Mouse (Mus musculus): ENCODE data around the gene Rccd1. TPM values are rescaled to one million over a fixed set of nuclear protein-coding genes. Genes with fewer than 3 reads are reported as not detected.

The Rccd1 gene
- total and polyA plus RNA-seq, 2 experiments from 2014 or later, result 3.1 to 7.6 TPM

DNA sequence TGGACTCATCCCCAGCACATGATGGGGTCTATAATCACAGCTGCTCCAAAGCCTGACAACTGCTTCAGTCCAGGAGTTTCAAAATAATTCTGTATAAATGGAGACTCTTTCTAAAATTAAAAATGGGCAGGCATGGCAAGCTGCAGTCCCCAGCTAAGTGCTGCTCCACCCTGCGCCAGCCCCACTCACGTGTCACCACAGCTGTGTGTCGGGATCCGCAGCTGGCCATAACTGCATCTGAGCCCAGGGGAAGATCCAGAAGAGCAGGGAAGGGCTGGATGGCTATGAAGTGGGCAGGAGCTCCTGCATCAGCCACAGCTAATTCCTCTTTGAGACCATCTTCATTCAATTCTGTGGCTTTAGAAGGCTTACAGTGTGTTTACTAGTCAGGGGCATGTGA is 5.6 kb downstream of the Rccd1 start:
- H3K36me3 ChIP-seq (replicated peaks; ENCODE audit: control insufficient read depth, insufficient read depth, low read length), result peaks cover 38% of the 10 kb centered on the region
- H3K9ac ChIP-seq (replicated peaks; ENCODE audit: low read depth, low read length), result no peak overlapping the region
- H3K27me3 ChIP-seq (ENCODE audit: control insufficient read depth, insufficient read depth, low read length), result no peaks in the 10 kb centered on the region
- H3K27ac ChIP-seq (ENCODE audit: low read depth), result no peak overlapping the region
- TF ChIP-seq CTCF (IDR thresholded peaks at IDR 0.05; ENCODE audit: low read depth) (no peak), EP300 (IDR thresholded peaks at IDR 0.05; ENCODE audit: low read depth) (no peak)
- H3K4me2 ChIP-seq (ENCODE audit: low read depth, low read length), result no peak overlapping the region
- no peak overlapping the region for H3K4me3 ChIP-seq (ENCODE audit: low read depth, low read length)
- ATAC-seq (ENCODE audit: insufficient read depth, low read depth), result no peak
- no peak for DNase-seq (ENCODE audit: low spot score)
- peaks cover 13% of the 10 kb centered on the region for H3K4me1 ChIP-seq (ENCODE audit: control insufficient read depth, insufficient read depth)
- WGBS, result 78% methylated on average over 4 of the region's 4 CpGs
- no peaks in the 10 kb centered on the region for H3K9me3 ChIP-seq (replicated peaks; ENCODE audit: control insufficient read depth, low read length)

- 71% methylated on average over 1 of the region's 1 CpGs for WGBS
- peaks cover 49% of the 10 kb centered on the region for H3K36me3 ChIP-seq (replicated peaks; ENCODE audit: control insufficient read depth, insufficient read depth, low read length)
- H3K27me3 ChIP-seq (ENCODE audit: control insufficient read depth, insufficient read depth, low read length), result no peaks in the 10 kb centered on the region
- DNase-seq (ENCODE audit: low spot score) (no peak), ATAC-seq (ENCODE audit: insufficient read depth, low read depth) (no peak)
- H3K9ac ChIP-seq (replicated peaks; ENCODE audit: low read depth, low read length), result no peak overlapping the region
- TF ChIP-seq EP300 (IDR thresholded peaks at IDR 0.05; ENCODE audit: low read depth) (no peak), CTCF (IDR thresholded peaks at IDR 0.05; ENCODE audit: low read depth) (no peak)
- no peaks in the 10 kb centered on the region for H3K9me3 ChIP-seq (replicated peaks; ENCODE audit: control insufficient read depth, low read length)
- H3K4me3 ChIP-seq (ENCODE audit: low read depth, low read length), result no peak overlapping the region
- H3K4me1 ChIP-seq (ENCODE audit: control insufficient read depth, insufficient read depth), result 0 out of 2 replicates have a peak, but pooled peaks cover 3% of the 10 kb centered on the region
- no peak overlapping the region for H3K4me2 ChIP-seq (ENCODE audit: low read depth, low read length)
- H3K27ac ChIP-seq (ENCODE audit: low read depth), result no peak overlapping the region
Measured at GRCm38 (mm10) chr7:80317439-80318115, 6.7 kb downstream of the Rccd1 start.

- TF ChIP-seq CTCF (IDR thresholded peaks at IDR 0.05; ENCODE audit: low read depth), result no peak
- no peak for TF ChIP-seq EP300 (IDR thresholded peaks at IDR 0.05; ENCODE audit: low read depth)
- Histone ChIP-seq H3K27ac (ENCODE audit: low read depth) (no peak overlapping the region), H3K4me2 (ENCODE audit: low read depth, low read length) (no peak overlapping the region), H3K4me1 (ENCODE audit: control insufficient read depth, insufficient read depth) (no peaks in the 10 kb centered on the region), H3K9me3 (replicated peaks; ENCODE audit: control insufficient read depth, low read length) (no peaks in the 10 kb centered on the region), H3K27me3 (ENCODE audit: control insufficient read depth, insufficient read depth, low read length) (no peaks in the 10 kb centered on the region), H3K4me3 (ENCODE audit: low read depth, low read length) (no peak overlapping the region), H3K9ac (replicated peaks; ENCODE audit: low read depth, low read length) (no peak overlapping the region), H3K36me3 (replicated peaks; ENCODE audit: control insufficient read depth, insufficient read depth, low read length) (peaks cover 66% of the 10 kb centered on the region)
- ATAC-seq (ENCODE audit: insufficient read depth, low read depth) (no peak), DNase-seq (ENCODE audit: low spot score) (no peak)
- 69% methylated on average over 2 of the region's 2 CpGs for WGBS
Measured at GRCm38 (mm10) chr7:80315733-80316132, 8.5 kb downstream of the Rccd1 start.

DNA sequence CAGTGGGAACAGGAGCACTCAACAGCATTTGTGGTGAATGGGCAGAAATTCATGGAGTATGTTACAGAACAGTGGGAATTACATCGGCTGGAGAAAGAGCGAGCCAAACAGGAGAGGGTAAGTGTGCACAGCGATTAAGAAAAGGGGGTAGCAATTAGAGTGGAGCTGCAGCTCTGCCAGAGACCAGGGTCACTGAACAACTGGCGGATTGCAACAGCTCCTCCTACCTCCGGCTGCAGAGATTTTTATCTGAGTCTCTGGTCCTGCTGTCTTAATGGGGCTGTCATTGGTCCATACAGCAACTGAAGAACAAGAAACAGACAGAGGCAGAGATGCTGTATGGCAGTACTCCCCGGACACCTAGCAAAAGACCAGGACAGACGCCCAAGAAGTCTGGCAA is 13.5 kb downstream of the Rccd1 start:
- 77% methylated on average over 7 of the region's 7 CpGs for WGBS
- H3K27me3 ChIP-seq (ENCODE audit: control insufficient read depth, insufficient read depth, low read length), result no peaks in the 10 kb centered on the region
- H3K9ac ChIP-seq (replicated peaks; ENCODE audit: low read depth, low read length), result no peak overlapping the region
- H3K4me2 ChIP-seq (ENCODE audit: low read depth, low read length), result no peak overlapping the region
- no peaks in the 10 kb centered on the region for H3K9me3 ChIP-seq (replicated peaks; ENCODE audit: control insufficient read depth, low read length)
- no peak overlapping the region for H3K27ac ChIP-seq (ENCODE audit: low read depth)
- no peak for ATAC-seq (ENCODE audit: insufficient read depth, low read depth)
- H3K4me3 ChIP-seq (ENCODE audit: low read depth, low read length), result no peak overlapping the region
- DNase-seq (ENCODE audit: low spot score), result no peak
- H3K4me1 ChIP-seq (ENCODE audit: control insufficient read depth, insufficient read depth), result no peaks in the 10 kb centered on the region
- TF ChIP-seq CTCF (IDR thresholded peaks at IDR 0.05; ENCODE audit: low read depth), result no peak
- no peak for TF ChIP-seq EP300 (IDR thresholded peaks at IDR 0.05; ENCODE audit: low read depth)
- peaks cover 94% of the 10 kb centered on the region for H3K36me3 ChIP-seq (replicated peaks; ENCODE audit: control insufficient read depth, insufficient read depth, low read length)

- peaks cover 93% of the 10 kb centered on the region for H3K36me3 ChIP-seq (replicated peaks; ENCODE audit: control insufficient read depth, insufficient read depth, low read length)
Measured at GRCm38 (mm10) chr7:80307766-80308165, 16.5 kb downstream of the Rccd1 start.

DNA sequence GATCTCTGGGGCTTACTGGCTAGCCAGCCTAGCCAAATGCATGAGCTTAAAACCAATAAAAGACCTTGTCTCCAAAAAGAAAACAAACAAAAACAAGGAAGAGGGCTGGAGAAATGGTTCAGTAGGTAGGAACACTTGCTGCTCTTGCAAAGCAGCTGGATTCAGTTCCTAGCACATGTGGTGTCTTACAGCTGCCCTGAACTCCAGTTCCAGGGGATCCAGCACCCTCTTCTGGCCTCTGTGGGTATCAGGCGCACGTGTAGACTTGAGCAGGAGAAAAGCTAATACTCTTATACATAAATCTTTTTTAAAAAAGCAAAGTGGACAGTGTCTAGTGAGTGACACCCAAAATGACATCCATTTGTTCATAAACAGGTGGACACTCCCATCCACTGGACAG is 22.7 kb downstream of the Rccd1 start:
- H3K4me3 ChIP-seq (ENCODE audit: low read depth, low read length), result no peak overlapping the region
- no peak overlapping the region for H3K4me2 ChIP-seq (ENCODE audit: low read depth, low read length)
- H3K9ac ChIP-seq (replicated peaks; ENCODE audit: low read depth, low read length), result no peak overlapping the region
- TF ChIP-seq CTCF (IDR thresholded peaks at IDR 0.05; ENCODE audit: low read depth) (no peak), EP300 (IDR thresholded peaks at IDR 0.05; ENCODE audit: low read depth) (no peak)
- WGBS, result 89% methylated on average over 2 of the region's 2 CpGs
- H3K27ac ChIP-seq (ENCODE audit: low read depth), result no peak overlapping the region
- no peaks in the 10 kb centered on the region for H3K4me1 ChIP-seq (ENCODE audit: control insufficient read depth, insufficient read depth)
- DNase-seq (ENCODE audit: low spot score) (no peak), ATAC-seq (ENCODE audit: insufficient read depth, low read depth) (no peak)
- H3K9me3 ChIP-seq (replicated peaks; ENCODE audit: control insufficient read depth, low read length), result no peaks in the 10 kb centered on the region
- no peaks in the 10 kb centered on the region for H3K27me3 ChIP-seq (ENCODE audit: control insufficient read depth, insufficient read depth, low read length)
- peaks cover 55% of the 10 kb centered on the region for H3K36me3 ChIP-seq (replicated peaks; ENCODE audit: control insufficient read depth, insufficient read depth, low read length)

More at GRCm38 (mm10) chr7:80307766-80308165, 16.5 kb downstream of the Rccd1 start:
- Histone ChIP-seq H3K27ac (ENCODE audit: low read depth) (no peak overlapping the region), H3K9me3 (replicated peaks; ENCODE audit: control insufficient read depth, low read length) (no peaks in the 10 kb centered on the region), H3K27me3 (ENCODE audit: control insufficient read depth, insufficient read depth, low read length) (no peaks in the 10 kb centered on the region), H3K4me1 (ENCODE audit: control insufficient read depth, insufficient read depth) (no peaks in the 10 kb centered on the region), H3K9ac (replicated peaks; ENCODE audit: low read depth, low read length) (no peak overlapping the region), H3K4me2 (ENCODE audit: low read depth, low read length) (no peak overlapping the region), H3K4me3 (ENCODE audit: low read depth, low read length) (no peak overlapping the region)
- DNase-seq (ENCODE audit: low spot score) (no peak), ATAC-seq (ENCODE audit: insufficient read depth, low read depth) (no peak)
- no peak for TF ChIP-seq EP300 (IDR thresholded peaks at IDR 0.05; ENCODE audit: low read depth)
- TF ChIP-seq CTCF (IDR thresholded peaks at IDR 0.05; ENCODE audit: low read depth), result 0 out of 2 replicates have a peak, but pooled peaks have one; percentile 12
- 85% methylated on average over 3 of the region's 3 CpGs for WGBS
